Mouse (Mus musculus) intestine, embryonic 15.5 days (tissue): Measurements from ENCODE around the gene Vps4b. TPM values are rescaled to one million over a fixed set of nuclear protein-coding genes. Genes with fewer than 3 reads are reported as not detected.
A peak's percentile ranks its signal among the peaks of the same experiment; 100 is the strongest.

Experiments
- ATAC-seq: fragments of 200-750 bp; cut with Nextera tagmentation; 2 replicates; pipeline ENCODE4 v1.8.0; 2017; ENCODE audit warnings: moderate TSS enrichment, moderate library complexity
- H3K27ac ChIP-seq: fragments of 300-500 bp; sonication (generic); 2 replicates; pipeline ENCODE4 v1.5.1; 2015; ENCODE audit warnings: mild to moderate bottlenecking, inconsistent platforms
- H3K27me3 ChIP-seq: fragments of 300-500 bp; sonication (generic); replicated peaks from 2 replicates; pipeline ENCODE4 v1.6.1; 2015; ENCODE audit warnings: inconsistent platforms
- H3K36me3 ChIP-seq: fragments of 300-500 bp; sonication (generic); 2 replicates; pipeline ENCODE4 v1.6.1; 2015; ENCODE audit warnings: inconsistent platforms
- H3K4me1 ChIP-seq: fragments of 300-500 bp; sonication (generic); replicated peaks from 2 replicates; pipeline ENCODE4 v1.6.1; 2015; ENCODE audit warnings: inconsistent platforms
- H3K4me2 ChIP-seq: fragments of 300-500 bp; sonication (generic); replicated peaks from 2 replicates; pipeline ENCODE4 v1.6.1; 2015; ENCODE audit warnings: mild to moderate bottlenecking, inconsistent platforms
- H3K4me3 ChIP-seq: fragments of 300-500 bp; sonication (generic); replicated peaks from 2 replicates; pipeline ENCODE4 v1.5.1; 2015; ENCODE audit warnings: inconsistent platforms
- H3K9ac ChIP-seq: fragments of 300-500 bp; sonication (generic); 2 replicates; pipeline ENCODE4 v1.6.1; 2015; ENCODE audit warnings: inconsistent platforms
- H3K9me3 ChIP-seq: fragments of 300-500 bp; sonication (generic); 2 replicates; pipeline ENCODE4 v1.6.1; 2016; ENCODE audit warnings: inconsistent platforms
- WGBS: fragments of 180-500 bp; shearing (Covaris S2); methylation state at CpG from one replicate; pipeline ENCODE4 v1.1.7; 2015; 5-methylcytosine and 5-hydroxymethylcytosine counted together
- polyA plus RNA-seq: library from polyadenylated mRNA; unstranded; fragments of >200 nt; fragmentation: Nextera tagmentation; extraction: Ambion mirVana; gene quantifications from 2 replicates; pipeline ENCODE4 v1.2.1, GENCODE M21; 2015

Gene Vps4b
- polyA plus RNA-seq, 1 experiment from 2014 or later: 82.2 TPM

DNA sequence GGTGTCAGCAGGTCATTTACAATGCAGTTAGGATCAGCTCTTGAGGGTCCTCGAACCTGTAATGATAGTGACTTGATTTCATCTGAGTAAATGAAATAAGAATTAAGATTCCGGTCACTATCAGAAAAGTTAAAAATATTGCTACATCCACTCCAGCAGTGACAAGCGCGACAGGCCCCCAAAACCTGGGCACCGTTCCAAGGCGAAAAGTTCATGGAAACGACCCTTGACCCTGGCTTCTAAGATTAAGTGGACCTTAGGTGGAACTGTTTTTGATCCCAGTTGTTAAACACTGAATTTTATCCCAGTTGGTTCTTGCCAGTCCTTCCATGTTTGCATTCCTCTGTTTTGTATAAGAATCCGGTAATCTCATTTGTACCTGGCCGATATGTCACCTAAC, 22.4 kb downstream of the Vps4b start:
- H3K36me3 ChIP-seq: peaks cover 22% of the 10 kb centered on the region
- 84% methylated on average over 9 of the region's 9 CpGs for WGBS
- H3K9ac ChIP-seq: no peak overlapping the region
- no peaks in the 10 kb centered on the region for H3K27me3 ChIP-seq
- H3K27ac ChIP-seq: no peak overlapping the region
- H3K9me3 ChIP-seq: no peaks in the 10 kb centered on the region
- no peak for ATAC-seq
- no peak overlapping the region for H3K4me2 ChIP-seq
- H3K4me1 ChIP-seq: no peaks in the 10 kb centered on the region
- H3K4me3 ChIP-seq: no peak overlapping the region

DNA sequence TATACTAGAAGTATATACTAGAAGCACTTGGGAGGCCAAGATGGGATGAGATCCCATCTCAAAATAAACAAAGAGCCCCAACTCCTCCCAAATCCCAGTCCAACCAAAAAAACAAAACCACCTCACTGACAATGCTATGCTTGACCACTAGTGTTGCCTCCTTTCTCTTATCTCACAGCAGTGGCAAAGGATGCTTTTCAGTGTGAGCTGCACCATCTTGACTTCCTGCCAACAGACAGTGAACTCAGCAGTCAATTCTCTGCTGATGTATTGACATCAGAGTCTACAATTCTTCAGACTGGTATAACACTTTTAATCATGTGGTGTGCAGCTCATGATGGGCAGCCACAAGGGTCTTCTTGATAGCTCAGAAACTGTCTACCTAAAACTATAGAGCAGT, 27.8 kb downstream of the Vps4b start:
- Histone ChIP-seq H3K4me2 (no peak overlapping the region), H3K9me3 (no peaks in the 10 kb centered on the region), H3K27ac (no peak overlapping the region), H3K27me3 (no peaks in the 10 kb centered on the region), H3K9ac (no peak overlapping the region), H3K36me3 (peaks cover 18% of the 10 kb centered on the region), H3K4me3 (no peak overlapping the region), H3K4me1 (no peaks in the 10 kb centered on the region)
- ATAC-seq: no peak

DNA sequence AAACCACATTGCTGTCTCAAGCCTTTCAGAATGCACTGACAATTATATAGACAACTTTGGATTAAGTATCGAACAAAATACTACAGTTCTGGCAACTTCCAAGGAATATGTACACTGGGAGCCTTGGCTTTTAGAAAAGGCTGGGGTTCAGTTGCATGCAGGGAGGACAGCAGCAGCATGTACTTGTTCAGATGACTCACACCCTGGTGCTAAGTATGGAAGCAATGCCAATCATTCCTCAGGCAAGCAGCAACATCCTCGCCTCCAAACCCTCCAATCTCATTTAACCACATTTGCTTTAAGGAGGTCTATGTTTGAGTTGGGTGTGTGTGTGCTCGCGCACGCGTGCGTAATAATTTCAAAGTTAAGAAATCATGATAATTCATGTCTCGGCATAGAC, 30.8 kb downstream of the Vps4b start:
- no peaks in the 10 kb centered on the region for H3K27me3 ChIP-seq
- ATAC-seq: no peak
- no peak overlapping the region for H3K4me2 ChIP-seq
- H3K4me3 ChIP-seq: no peak overlapping the region
- H3K9ac ChIP-seq: no peak overlapping the region
- WGBS: 96% methylated on average over 8 of the region's 8 CpGs
- H3K36me3 ChIP-seq: peaks cover 10% of the 10 kb centered on the region
- no peaks in the 10 kb centered on the region for H3K9me3 ChIP-seq
- H3K4me1 ChIP-seq: no peaks in the 10 kb centered on the region
- no peak overlapping the region for H3K27ac ChIP-seq

DNA sequence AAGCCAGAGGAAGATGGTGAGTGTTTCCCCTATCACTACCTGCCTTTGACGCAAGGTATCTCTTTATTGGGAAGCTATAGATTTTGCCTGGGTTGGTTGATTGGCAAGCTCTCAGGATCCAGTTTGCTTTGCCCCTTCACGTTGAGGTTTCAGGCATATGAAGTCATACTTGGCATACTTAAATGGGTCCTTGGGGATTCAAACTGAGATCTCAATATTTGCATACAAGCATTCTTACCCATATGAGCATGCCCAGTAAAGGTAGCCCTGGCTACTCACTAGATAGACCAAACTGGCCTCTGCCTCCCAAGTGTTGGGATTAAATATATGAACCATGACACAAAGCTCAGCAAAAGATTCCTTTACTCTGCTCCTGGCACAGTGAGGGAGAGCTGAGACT, 31.7 kb downstream of the Vps4b start:
- Histone ChIP-seq H3K9me3 (no peaks in the 10 kb centered on the region), H3K4me2 (no peak overlapping the region), H3K27ac (no peak overlapping the region), H3K27me3 (no peaks in the 10 kb centered on the region), H3K9ac (no peak overlapping the region), H3K36me3 (0 out of 2 replicates have a peak, but pooled peaks cover 4% of the 10 kb centered on the region), H3K4me3 (no peak overlapping the region), H3K4me1 (no peaks in the 10 kb centered on the region)
- ATAC-seq: no peak
- 86% methylated on average over 2 of the region's 2 CpGs for whole genome bisulfite sequencing

DNA sequence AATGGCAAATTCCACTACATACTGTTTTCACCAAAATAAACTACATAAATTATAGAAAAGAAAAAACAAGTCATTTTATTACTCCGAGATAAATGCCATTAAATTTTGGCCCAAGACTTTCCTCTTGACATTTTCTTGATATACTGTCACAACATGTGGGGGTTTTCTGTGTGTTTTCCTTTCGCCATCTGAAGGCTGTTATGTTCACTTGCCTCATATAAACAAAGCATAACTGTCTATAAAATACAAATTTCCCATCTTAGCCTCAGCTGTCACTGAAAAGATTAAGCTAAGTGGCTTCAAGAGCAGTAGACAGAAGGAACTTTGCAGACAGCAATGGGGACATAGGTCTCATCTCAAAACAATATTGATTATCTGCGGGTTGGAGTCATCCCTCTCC, 32.2 kb downstream of the Vps4b start:
- H3K4me3 ChIP-seq: no peak overlapping the region
- no peaks in the 10 kb centered on the region for H3K9me3 ChIP-seq
- H3K4me1 ChIP-seq: no peaks in the 10 kb centered on the region
- no peak overlapping the region for H3K27ac ChIP-seq
- ATAC-seq: no peak
- H3K4me2 ChIP-seq: no peak overlapping the region
- 0 out of 2 replicates have a peak, but pooled peaks cover 4% of the 10 kb centered on the region for H3K36me3 ChIP-seq
- H3K27me3 ChIP-seq: no peaks in the 10 kb centered on the region
- no peak overlapping the region for H3K9ac ChIP-seq
- 74% methylated on average over 3 of the region's 3 CpGs for WGBS

DNA sequence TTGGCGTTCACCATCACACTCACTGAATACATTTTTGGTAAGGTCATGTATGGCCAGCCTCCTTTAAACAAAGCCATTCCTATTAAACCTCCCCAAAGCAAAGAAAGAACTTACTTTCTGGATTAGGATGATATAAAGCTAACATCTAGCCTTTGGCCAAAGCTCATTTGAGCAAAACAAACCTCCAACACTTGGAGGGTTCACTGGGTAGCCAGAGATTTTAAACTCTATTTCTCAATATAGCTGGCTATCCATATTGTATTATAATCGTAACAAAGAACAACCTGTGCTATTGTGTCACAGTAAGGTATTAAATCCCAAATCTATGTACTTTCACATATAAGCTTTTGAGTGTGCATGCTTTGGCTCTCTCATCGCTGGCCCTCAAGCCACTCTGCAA, 35.8 kb downstream of the Vps4b start:
- no peak overlapping the region for H3K4me3 ChIP-seq
- H3K27me3 ChIP-seq: no peaks in the 10 kb centered on the region
- no peak overlapping the region for H3K4me2 ChIP-seq
- H3K4me1 ChIP-seq: peaks cover 14% of the 10 kb centered on the region
- no peak overlapping the region for H3K9ac ChIP-seq
- H3K36me3 ChIP-seq: 0 out of 2 replicates have a peak, but pooled peaks cover 3% of the 10 kb centered on the region
- WGBS: 89% methylated on average over 3 of the region's 3 CpGs
- no peak overlapping the region for H3K27ac ChIP-seq
- H3K9me3 ChIP-seq: no peaks in the 10 kb centered on the region
- no peak for ATAC-seq

DNA sequence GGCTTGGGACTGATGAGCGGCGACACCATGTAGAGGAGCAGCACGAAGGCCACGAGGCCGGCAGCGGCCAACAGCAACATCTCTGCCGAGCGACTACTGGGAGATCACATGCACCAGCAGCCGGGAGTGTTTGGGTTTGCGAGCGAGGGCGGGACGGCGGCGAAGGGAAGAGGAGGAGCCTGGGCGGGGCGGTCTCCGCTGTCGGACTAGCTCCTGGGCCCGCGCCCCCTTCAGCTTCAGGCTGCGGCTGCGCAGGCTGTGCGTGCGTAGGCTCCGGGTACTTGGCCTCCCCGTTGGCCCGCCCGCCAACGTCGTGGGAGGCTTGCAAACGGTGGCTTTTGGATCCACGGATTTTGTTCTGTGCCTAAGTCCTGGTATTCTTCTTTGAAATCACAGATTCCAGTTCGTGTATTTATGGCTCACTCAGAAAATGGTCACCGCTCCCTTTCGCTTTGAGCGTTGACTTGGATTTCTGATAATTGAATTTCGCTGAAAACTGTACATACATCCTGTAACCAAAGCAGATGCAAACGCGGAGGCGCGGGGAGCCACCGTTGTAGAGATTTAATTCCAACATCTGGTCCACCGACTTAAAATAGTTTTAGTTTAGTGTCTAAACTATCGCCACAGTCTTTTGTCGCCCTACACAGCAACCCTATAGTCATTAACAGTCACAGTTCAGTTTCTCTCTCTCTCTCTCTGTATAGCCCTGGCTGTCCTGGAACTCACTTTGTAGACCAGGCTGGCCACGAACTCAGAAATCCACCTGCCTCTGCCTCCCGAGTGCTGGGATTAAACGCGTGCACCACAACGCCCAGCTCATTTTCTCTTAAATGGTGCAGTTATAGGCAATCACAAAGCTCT, 36.7 kb downstream of the Vps4b start, which contains the start of gene Kdsr:
Gene Kdsr (minus strand): TSS at position 156 of the 864 bp plus-strand sequence.
- no peaks in the 10 kb centered on the region for H3K27me3 ChIP-seq
- peak within 1 kb of the TSS; percentile 96 for H3K4me2 ChIP-seq
- no peaks in the 10 kb centered on the region for H3K9me3 ChIP-seq
- peak within 1 kb of the TSS; percentile 73 for H3K9ac ChIP-seq
- peaks cover 14% of the 10 kb centered on the region for H3K4me1 ChIP-seq
- WGBS: 2% methylated on average over 51 of the region's 51 CpGs
- peaks cover 1% of the 10 kb centered on the region; the same call in 1 of the 2 replicates for H3K36me3 ChIP-seq
- peak; percentile 98 for ATAC-seq
- H3K27ac ChIP-seq: peak within 1 kb of the TSS; percentile 83
- peak within 1 kb of the TSS; percentile 75 for H3K4me3 ChIP-seq

DNA sequence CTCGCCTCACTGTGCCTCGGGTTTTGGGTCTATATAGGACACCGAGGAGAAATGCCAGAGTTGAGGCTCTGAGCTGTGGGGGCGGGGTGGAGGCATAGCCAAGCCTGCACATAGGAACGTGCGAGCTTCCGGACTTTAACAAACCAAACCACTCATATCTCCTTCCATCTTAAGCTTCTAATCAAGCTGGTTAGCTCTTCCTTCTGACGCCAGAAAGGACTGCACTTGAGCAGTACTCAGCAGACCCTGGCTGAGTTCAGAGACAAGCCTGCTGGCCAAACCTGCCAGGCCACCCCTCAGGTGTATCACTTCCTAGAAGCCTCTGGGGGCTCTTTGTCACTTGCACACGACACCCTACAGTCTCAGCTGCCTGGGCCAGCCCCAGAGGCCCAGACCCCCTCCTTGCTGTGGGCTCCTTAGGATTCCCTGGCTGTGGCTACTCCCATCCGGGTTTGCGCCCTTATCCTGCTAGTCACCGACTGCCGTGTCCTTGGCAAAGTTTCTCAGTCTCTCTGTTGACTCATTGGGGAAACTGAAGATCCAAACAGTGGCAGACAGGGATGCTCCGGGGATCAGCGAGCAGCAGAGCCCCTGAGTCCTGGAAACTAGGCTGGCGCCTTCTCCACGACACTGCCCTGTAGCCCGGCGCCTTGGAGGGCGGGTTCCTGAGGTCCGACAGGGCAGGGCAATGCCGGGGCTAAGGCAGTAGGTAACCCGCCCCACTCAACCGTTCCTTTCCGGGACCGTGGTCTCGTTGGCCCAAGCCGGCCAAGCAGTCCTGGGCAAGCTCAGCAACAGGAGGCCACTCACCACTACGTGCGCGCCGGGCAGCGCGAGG, 37.6 kb downstream of the Vps4b start:
- peak overlapping the region; percentile 75 for H3K4me3 ChIP-seq
- WGBS: 2% methylated on average over 34 of the region's 34 CpGs
- H3K36me3 ChIP-seq: peaks cover 3% of the 10 kb centered on the region; the same call in 1 of the 2 replicates
- peak overlapping the region; percentile 73 for H3K9ac ChIP-seq
- H3K27me3 ChIP-seq: no peaks in the 10 kb centered on the region
- peak; percentile 67 for ATAC-seq
- H3K4me1 ChIP-seq: peaks cover 14% of the 10 kb centered on the region
- H3K4me2 ChIP-seq: peak overlapping the region; percentile 96
- peak overlapping the region; percentile 83 for H3K27ac ChIP-seq
- H3K9me3 ChIP-seq: no peaks in the 10 kb centered on the region

DNA sequence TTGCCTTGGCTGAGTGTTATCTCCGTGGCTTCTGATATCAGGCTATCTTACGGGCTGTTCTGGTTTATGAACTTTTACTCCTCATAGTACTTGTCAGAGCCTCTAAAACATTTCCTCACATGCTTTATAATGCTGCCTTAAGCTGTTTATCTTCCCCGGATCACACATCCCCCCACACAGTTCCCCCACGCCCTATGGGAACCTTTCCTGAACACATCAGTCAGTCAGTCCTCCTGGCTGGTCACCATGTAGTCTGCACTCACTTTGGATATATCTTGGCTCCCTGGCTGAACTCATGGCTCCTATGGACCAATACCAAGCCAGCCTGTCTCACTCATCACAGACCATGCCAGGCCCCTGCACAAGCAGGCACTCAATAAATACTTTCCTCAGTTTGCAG, 39.9 kb downstream of the Vps4b start:
- ATAC-seq: peak; percentile 16
- no peak overlapping the region for H3K27ac ChIP-seq
- H3K9me3 ChIP-seq: no peaks in the 10 kb centered on the region
- no peak overlapping the region for H3K9ac ChIP-seq
- H3K27me3 ChIP-seq: no peaks in the 10 kb centered on the region
- H3K4me2 ChIP-seq: no peak overlapping the region
- no peak overlapping the region for H3K4me3 ChIP-seq
- 59% methylated on average over 4 of the region's 4 CpGs for WGBS
- peaks cover 3% of the 10 kb centered on the region; the same call in 1 of the 2 replicates for H3K36me3 ChIP-seq
- peaks cover 14% of the 10 kb centered on the region for H3K4me1 ChIP-seq

DNA sequence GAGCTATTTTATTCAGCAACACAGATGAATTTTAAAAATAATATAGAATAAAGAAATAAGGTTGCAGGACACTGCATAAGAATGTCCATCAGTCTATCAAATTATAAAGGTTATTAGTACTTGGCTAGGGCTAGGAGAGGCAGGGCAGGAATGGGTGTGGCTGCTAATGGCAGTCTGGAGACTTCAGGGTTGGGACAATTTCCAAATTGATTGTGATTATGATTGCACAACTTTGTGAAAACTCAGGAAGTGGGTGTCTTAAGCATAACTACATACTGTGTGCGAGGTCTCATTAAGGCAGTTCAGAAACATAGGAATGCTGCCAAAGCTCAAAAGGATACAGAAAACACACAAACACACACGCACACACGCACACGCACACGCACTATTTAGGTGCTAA, 44.5 kb downstream of the Vps4b start:
- Histone ChIP-seq H3K27me3 (no peaks in the 10 kb centered on the region), H3K36me3 (peaks cover 7% of the 10 kb centered on the region), H3K9ac (no peak overlapping the region), H3K27ac (no peak overlapping the region), H3K4me1 (no peaks in the 10 kb centered on the region), H3K9me3 (no peaks in the 10 kb centered on the region), H3K4me3 (no peak overlapping the region), H3K4me2 (no peak overlapping the region)
- ATAC-seq: peak; percentile 52; the same call in 1 of the 2 replicates
- 91% methylated on average over 5 of the region's 5 CpGs for WGBS

DNA sequence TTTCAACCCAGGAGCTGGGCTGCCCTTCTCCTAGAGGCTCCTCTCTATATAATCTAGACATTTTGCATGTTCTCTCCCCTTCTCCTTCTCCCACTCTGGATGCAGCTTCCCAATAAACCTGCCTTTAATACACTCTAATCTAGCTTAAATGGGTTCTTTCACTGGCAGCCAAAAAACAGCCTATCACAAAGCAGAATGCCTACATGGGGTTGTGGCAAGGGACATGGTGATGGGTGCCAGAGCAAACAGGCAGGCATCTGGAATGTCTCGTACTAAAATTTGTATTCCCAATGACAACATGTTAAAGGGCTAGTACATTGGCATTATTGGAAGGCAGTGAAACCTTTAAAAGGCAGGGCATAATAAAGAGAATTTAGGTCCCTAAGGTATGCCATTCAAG, 45.9 kb downstream of the Vps4b start:
- Histone ChIP-seq H3K4me1 (no peaks in the 10 kb centered on the region), H3K36me3 (peaks cover 7% of the 10 kb centered on the region), H3K4me2 (no peak overlapping the region), H3K9me3 (no peaks in the 10 kb centered on the region), H3K9ac (no peak overlapping the region), H3K27ac (no peak overlapping the region), H3K27me3 (no peaks in the 10 kb centered on the region), H3K4me3 (no peak overlapping the region)
- WGBS: 79% methylated on average over 1 of the region's 1 CpGs
- ATAC-seq: no peak

DNA sequence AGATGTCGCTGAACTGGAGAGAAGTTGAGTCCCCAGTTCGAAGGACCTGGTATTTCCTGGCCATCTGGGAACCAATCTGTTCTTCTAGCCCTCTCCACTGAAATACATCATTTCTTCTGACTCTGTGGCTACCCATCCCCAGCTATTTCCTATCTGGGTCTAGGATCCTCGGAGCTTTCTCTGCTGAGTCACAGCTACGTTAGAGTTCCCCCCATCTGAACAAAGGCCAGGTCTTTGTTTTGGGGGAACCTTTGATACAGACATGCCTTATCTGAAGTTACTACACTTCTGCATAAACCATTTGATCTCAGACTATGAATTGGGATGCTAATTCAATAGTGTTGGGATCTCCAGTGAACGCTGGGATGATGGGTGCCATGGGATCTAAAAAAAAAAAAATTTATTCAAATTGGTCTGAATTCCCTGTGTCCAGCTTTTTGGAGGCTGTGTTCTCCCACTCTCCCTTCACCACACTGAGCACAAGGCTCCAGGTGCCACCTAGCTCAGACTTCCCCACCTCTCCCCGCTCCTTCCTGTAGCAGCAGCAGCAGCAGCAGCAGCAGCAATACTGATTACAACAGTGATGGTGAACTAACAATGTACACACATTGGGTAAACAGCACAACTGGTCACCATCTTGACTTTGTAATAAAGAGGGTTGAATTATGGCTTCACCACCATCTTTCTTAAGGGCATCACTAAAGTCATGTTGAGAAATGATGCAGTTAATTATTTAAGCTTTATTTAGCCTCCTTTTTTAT, 47.8 kb downstream of the Vps4b start:
- H3K4me2 ChIP-seq: no peak overlapping the region

More for the DNA sequence above, 47.8 kb downstream of the Vps4b start:
- H3K9ac ChIP-seq: no peak overlapping the region
- no peak overlapping the region for H3K4me3 ChIP-seq
- no peaks in the 10 kb centered on the region for H3K27me3 ChIP-seq
- peaks cover 3% of the 10 kb centered on the region; the same call in 1 of the 2 replicates for H3K36me3 ChIP-seq
- WGBS: 89% methylated on average over 6 of the region's 6 CpGs
- no peak for ATAC-seq
- no peak overlapping the region for H3K27ac ChIP-seq
- H3K4me1 ChIP-seq: no peaks in the 10 kb centered on the region
- no peaks in the 10 kb centered on the region for H3K9me3 ChIP-seq
